Mouse (Mus musculus) MEL (cell line): ENCODE data around the gene Nme2. TPM values are rescaled to one million over a fixed set of nuclear protein-coding genes. Genes with fewer than 3 reads are reported as not detected.
"Not testable (repeated sequence)": the region's sequence is repeated elsewhere in the genome, so short reads cannot be mapped to it uniquely, and the experiment has no call there.

ENCODE experiments used
- DNase-seq: peaks from one replicate; pipeline ENCODE4 v3.0.0; 2011; ENCODE audit warnings: low read depth, low spot score
- H3K27ac ChIP-seq: 2 replicates; pipeline ENCODE4 v1.5.1; 2012; ENCODE audit warnings: low read depth, mild to moderate bottlenecking, control low read depth, low read length, moderate library complexity; ENCODE audit not compliant: control insufficient read depth
- H3K27me3 ChIP-seq, 2 experiments: fragments of 150-350 bp in 1 of 2; sonication (generic) in 1 of 2; 2 replicates each; pipeline ENCODE4 v1.6.1; 2012; ENCODE audit warnings: low read length in 2 of 2, mild to moderate bottlenecking in 2 of 2, improper control_type of control experiment in 1 of 2, moderate library complexity in 1 of 2; ENCODE audit not compliant: insufficient read depth in 2 of 2, control insufficient read depth in 1 of 2
- H3K36me3 ChIP-seq, 2 experiments: 2 replicates each; pipeline ENCODE4 v1.6.1; 2012 to 2014; ENCODE audit warnings: low read length in 2 of 2, improper control_type of control experiment in 1 of 2, inconsistent platforms in 1 of 2, mild to moderate bottlenecking in 1 of 2; ENCODE audit not compliant: insufficient read depth in 2 of 2, control insufficient read depth in 1 of 2
- H3K4me1 ChIP-seq, 2 experiments: fragments of 150-350 bp in 1 of 2; sonication (generic) in 1 of 2; 2 replicates each; pipeline ENCODE4 v1.6.1; 2012; ENCODE audit warnings: low read length in 2 of 2, improper control_type of control experiment in 1 of 2, mild to moderate bottlenecking in 1 of 2; ENCODE audit not compliant: insufficient read depth in 2 of 2, control insufficient read depth in 1 of 2
- H3K4me3 ChIP-seq, 2 experiments: fragments of 150-350 bp in 1 of 2; sonication (generic) in 1 of 2; 2 replicates each; pipeline ENCODE4 v1.5.1; 2012; ENCODE audit warnings: low read depth in 2 of 2, low read length in 2 of 2, mild to moderate bottlenecking in 2 of 2, moderate library complexity in 2 of 2, control low read depth in 1 of 2, improper control_type of control experiment in 1 of 2; ENCODE audit not compliant: control insufficient read depth in 1 of 2, insufficient read depth in 1 of 2
- H3K79me2 ChIP-seq: 2 replicates; pipeline ENCODE4 v1.6.1; 2012; ENCODE audit warnings: mild to moderate bottlenecking, low read length, moderate library complexity; ENCODE audit not compliant: control insufficient read depth, poor library complexity, insufficient read depth
- H3K9ac ChIP-seq: 2 replicates; pipeline ENCODE4 v1.6.1; 2012; ENCODE audit warnings: low read depth, mild to moderate bottlenecking, control low read depth, low read length, moderate library complexity; ENCODE audit not compliant: control insufficient read depth, poor library complexity, severe bottlenecking
- H3K9me3 ChIP-seq: fragments of 150-350 bp; sonication (generic); replicated peaks from 2 replicates; pipeline ENCODE4 v1.6.1; 2012; ENCODE audit warnings: mild to moderate bottlenecking, low read length, improper control_type of control experiment, moderate library complexity; ENCODE audit not compliant: insufficient read depth
- CHD1 ChIP-seq: IDR thresholded peaks from 2 replicates; pipeline ENCODE4 v1.6.1; 2012; ENCODE audit warnings: low read depth, mild to moderate bottlenecking, inconsistent platforms, low read length, improper control_type of control experiment
- CHD2 ChIP-seq: IDR thresholded peaks from 2 replicates; pipeline ENCODE4 v1.6.1; 2011; ENCODE audit warnings: low read length, improper control_type of control experiment
- E2F4 ChIP-seq: IDR thresholded peaks from 2 replicates; pipeline ENCODE4 v1.6.1; 2011; ENCODE audit warnings: low read depth, low read length, improper control_type of control experiment, borderline replicate concordance
- ETS1 ChIP-seq: IDR thresholded peaks from 2 replicates; pipeline ENCODE4 v1.6.1; 2012; ENCODE audit warnings: low read depth, mild to moderate bottlenecking, inconsistent platforms, low read length, improper control_type of control experiment, moderate library complexity
- HCFC1 ChIP-seq: IDR thresholded peaks from 2 replicates; pipeline ENCODE4 v1.6.1; 2012; ENCODE audit warnings: low read depth, mild to moderate bottlenecking, inconsistent platforms, low read length, improper control_type of control experiment, moderate library complexity
- MAZ ChIP-seq: IDR thresholded peaks from 2 replicates; pipeline ENCODE4 v1.6.1; 2012; ENCODE audit warnings: low read depth, mild to moderate bottlenecking, inconsistent platforms, low read length, improper control_type of control experiment
- MYB ChIP-seq: IDR thresholded peaks from 2 replicates; pipeline ENCODE4 v1.6.1; 2011; ENCODE audit warnings: mild to moderate bottlenecking, low read depth, low read length, improper control_type of control experiment
- POLR2A ChIP-seq, 2 experiments: IDR thresholded peaks; 2 replicates each; pipeline ENCODE4 v1.6.1; 2011 to 2012; ENCODE audit warnings: low read length in 2 of 2, mild to moderate bottlenecking in 2 of 2, control low read depth in 1 of 2, improper control_type of control experiment in 1 of 2, low read depth in 1 of 2, moderate library complexity in 1 of 2; ENCODE audit not compliant: control insufficient read depth in 1 of 2, insufficient read depth in 1 of 2, poor library complexity in 1 of 2
- POLR2AphosphoS5 ChIP-seq: IDR thresholded peaks from 2 replicates; pipeline ENCODE4 v1.6.1; 2012; ENCODE audit warnings: low read depth, borderline replicate concordance, mild to moderate bottlenecking, inconsistent platforms, low read length, moderate library complexity, mixed read lengths
- RAD21 ChIP-seq: IDR thresholded peaks from 2 replicates; pipeline ENCODE4 v1.6.1; 2011; ENCODE audit warnings: mild to moderate bottlenecking, low read depth, low read length, improper control_type of control experiment
- SIN3A ChIP-seq: IDR thresholded peaks from 2 replicates; pipeline ENCODE4 v1.6.1; 2012; ENCODE audit warnings: low read length, improper control_type of control experiment, inconsistent platforms
- TBP ChIP-seq: IDR thresholded peaks from 2 replicates; pipeline ENCODE4 v1.8.0; 2011; ENCODE audit warnings: low read depth, low read length, improper control_type of control experiment
- UBTF ChIP-seq: IDR thresholded peaks from 2 replicates; pipeline ENCODE4 v1.6.1; 2012; ENCODE audit warnings: low read depth, mild to moderate bottlenecking, inconsistent platforms, low read length, improper control_type of control experiment, moderate library complexity, borderline replicate concordance; ENCODE audit not compliant: insufficient read depth
- USF1 ChIP-seq: IDR thresholded peaks from 2 replicates; pipeline ENCODE4 v1.6.1; 2014; ENCODE audit warnings: low read depth, mild to moderate bottlenecking, inconsistent platforms, low read length, improper control_type of control experiment, moderate library complexity
- USF2 ChIP-seq, 2 experiments: IDR thresholded peaks; 2 replicates each; pipeline ENCODE4 v1.6.1; 2011 to 2012; ENCODE audit warnings: improper control_type of control experiment in 2 of 2, low read length in 2 of 2, borderline replicate concordance in 1 of 2, inconsistent platforms in 1 of 2, low read depth in 1 of 2, mild to moderate bottlenecking in 1 of 2; ENCODE audit not compliant: insufficient read depth in 1 of 2
- ZMIZ1 ChIP-seq: IDR thresholded peaks from 2 replicates; pipeline ENCODE4 v1.6.1; 2012; ENCODE audit warnings: low read depth, mild to moderate bottlenecking, inconsistent platforms, low read length, improper control_type of control experiment, moderate library complexity
- polyA plus RNA-seq, 2 experiments: library from polyadenylated mRNA; stranded (reverse) in 1 of 2; unstranded in 1 of 2; fragments of >175 nt in 1 of 2; fragments of >200 nt in 1 of 2; gene quantifications; 2 replicates each; pipeline versions ENCODE4 v1.2.1 to v1.2.4; 2012; ENCODE audit warnings: low replicate concordance in 2 of 2, low read depth in 1 of 2; ENCODE audit not compliant: insufficient read length in 2 of 2, insufficient read depth in 1 of 2, missing spikeins in 1 of 2
- total RNA-seq: library from RNA; depleted of rRNA; stranded (reverse); fragments of 300-350 nt; gene quantifications from 2 replicates; pipeline ENCODE4 v1.2.3, GENCODE M21; 2012

Gene Nme2
- total and polyA plus RNA-seq, 3 experiments = 126 to 530 TPM; not detected in 1

DNA sequence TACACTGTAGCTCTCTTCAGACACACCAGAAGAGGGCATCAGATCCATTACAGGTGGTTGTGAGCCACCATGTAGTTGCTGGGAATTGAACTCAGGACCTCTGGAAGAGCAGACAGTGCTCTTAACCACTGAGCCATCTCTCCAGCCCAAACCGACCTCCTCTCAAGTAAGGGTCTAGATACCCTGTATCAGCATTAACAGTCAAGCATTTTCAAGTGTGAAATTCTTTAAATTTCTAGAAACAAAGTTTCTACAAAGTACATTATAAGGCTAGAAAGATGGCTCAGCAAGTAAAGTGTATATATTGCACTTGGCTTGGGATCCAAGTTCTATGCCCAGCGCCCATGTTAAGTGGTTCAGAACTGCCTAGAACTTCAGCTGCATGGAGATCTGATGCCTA, 41.0 kb downstream of the Nme2 start:
- not testable (repeated sequence) for H3K9me3 ChIP-seq, H3K27ac ChIP-seq, H3K27me3 ChIP-seq, DNase-seq, H3K4me3 ChIP-seq, H3K4me1 ChIP-seq, H3K9ac ChIP-seq, H3K79me2 ChIP-seq
- peak; percentile 62; the same call in 1 of the 2 replicates for TF ChIP-seq TBP
- H3K36me3 ChIP-seq = peaks cover 4 to 58% of the 10 kb centered on the region in 2 experiments

DNA sequence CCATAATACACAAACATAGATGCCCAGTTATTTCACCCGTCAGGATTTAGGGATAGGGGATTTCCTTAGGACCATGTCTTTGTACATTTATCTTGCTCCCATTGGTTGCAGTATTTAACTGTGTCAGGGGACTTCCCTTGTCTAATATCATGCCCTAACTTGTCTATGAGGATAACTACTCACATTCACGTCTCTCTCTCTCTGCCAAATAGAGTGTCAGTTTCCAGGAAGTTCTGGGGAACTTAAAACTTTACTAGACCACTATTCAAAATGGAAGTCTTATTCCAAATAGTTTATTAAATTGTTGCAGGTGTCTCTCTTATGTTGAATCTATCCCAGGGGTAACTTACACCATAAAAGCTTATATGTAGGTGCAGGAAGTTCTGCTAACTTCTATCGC, 44.5 kb downstream of the Nme2 start:
- no peak overlapping the region for H3K27ac ChIP-seq
- H3K4me1 ChIP-seq = no peaks in the 10 kb centered on the region
- no peaks in the 10 kb centered on the region for H3K27me3 ChIP-seq
- no peak for DNase-seq
- H3K4me3 ChIP-seq = no peak overlapping the region
- H3K9me3 ChIP-seq = no peaks in the 10 kb centered on the region
- peaks cover 4 to 69% of the 10 kb centered on the region in 2 experiments for H3K36me3 ChIP-seq
- H3K79me2 ChIP-seq = no peaks in the 10 kb centered on the region; the same call in 1 of the 2 replicates
- TF ChIP-seq SIN3A (no peak), POLR2A (IDR thresholded peaks at IDR 0.05; ENCODE audit: control insufficient read depth in 1 of 2, insufficient read depth in 1 of 2, low read depth in 1 of 2, low read length in 2 of 2, poor library complexity in 1 of 2) (no peak), MAZ (no peak), CHD1 (no peak)
- no peak overlapping the region for H3K9ac ChIP-seq

DNA sequence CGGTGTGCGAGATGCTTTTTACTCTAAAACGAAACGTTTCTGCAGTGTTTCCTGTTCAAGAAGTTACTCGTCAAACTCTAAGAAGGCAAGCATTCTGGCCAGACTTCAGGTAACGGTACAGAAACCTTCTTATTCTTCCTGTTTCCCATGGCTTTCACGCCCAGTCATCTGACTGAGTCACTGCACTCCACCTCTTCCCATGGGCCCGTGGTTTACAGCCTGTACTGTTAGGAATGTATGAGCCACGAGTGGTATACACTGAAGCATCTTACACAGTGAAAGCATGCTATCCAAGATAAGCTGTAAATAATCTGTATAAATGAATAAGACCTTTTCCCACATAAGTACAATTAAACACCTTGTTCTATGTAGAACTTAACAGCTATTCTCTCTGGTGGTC, 47.2 kb downstream of the Nme2 start:
- Histone ChIP-seq H3K9ac (no peak overlapping the region), H3K27ac (no peak overlapping the region), H3K27me3 (no peaks in the 10 kb centered on the region), H3K4me1 (no peaks in the 10 kb centered on the region), H3K9me3 (no peaks in the 10 kb centered on the region), H3K4me3 (no peak overlapping the region), H3K79me2 (no peaks in the 10 kb centered on the region; the same call in 1 of the 2 replicates), H3K36me3 (peaks cover 0 to 65% of the 10 kb centered on the region in 2 experiments; a peak in 2 of 4 replicates)
- TF ChIP-seq ZMIZ1 (no peak), HCFC1 (no peak), USF1 (no peak)
- DNase-seq = no peak

DNA sequence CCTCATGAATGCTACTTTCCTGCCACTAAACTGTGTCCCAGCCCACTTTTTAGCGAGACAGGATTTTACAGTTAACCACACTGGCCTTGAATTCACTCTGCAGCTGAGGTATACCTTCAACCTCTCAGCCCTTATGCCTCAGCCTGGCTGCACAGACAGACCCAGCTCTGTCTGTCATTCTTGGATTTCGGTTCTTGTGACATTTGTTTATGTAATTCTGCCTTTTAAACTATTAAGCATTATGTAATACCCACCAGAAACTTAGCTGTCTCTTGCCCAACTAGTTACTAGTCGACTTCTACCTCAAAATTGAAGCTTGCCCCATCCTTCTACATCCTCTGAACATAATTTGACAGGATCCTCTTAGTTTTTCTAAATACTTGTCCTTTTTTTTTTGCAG, 48.2 kb downstream of the Nme2 start:
- Histone ChIP-seq H3K27me3 (no peaks in the 10 kb centered on the region), H3K4me1 (no peaks in the 10 kb centered on the region), H3K9me3 (no peaks in the 10 kb centered on the region), H3K27ac (no peak overlapping the region), H3K9ac (no peak overlapping the region), H3K36me3 (peaks cover 0 to 60% of the 10 kb centered on the region in 2 experiments; a peak in 2 of 4 replicates), H3K4me3 (no peak overlapping the region), H3K79me2 (no peaks in the 10 kb centered on the region)
- TF ChIP-seq CHD1 (no peak), HCFC1 (no peak), RAD21 (no peak), E2F4 (no peak), CHD2 (no peak), UBTF (no peak), USF2 (IDR thresholded peaks at IDR 0.05; ENCODE audit: borderline replicate concordance in 1 of 2, insufficient read depth in 1 of 2, low read depth in 1 of 2, low read length in 2 of 2) (no peak), MAZ (no peak), ETS1 (no peak), POLR2AphosphoS5 (no peak), MYB (no peak)
- no peak for DNase-seq
